Mouse (Mus musculus): ENCODE measurements around the gene Pnkd. TPM values are rescaled to one million over a fixed set of nuclear protein-coding genes. Genes with fewer than 3 reads are reported as not detected.
"Not testable (repeated sequence)": the region's sequence is repeated elsewhere in the genome, so short reads cannot be mapped to it uniquely, and the experiment has no call there.

Gene Pnkd
- polyA plus RNA-seq, 1 experiment from 2014 or later: 167 TPM

GRCm38 (mm10) chr1:74338013-74338412 is 53.3 kb downstream of the Pnkd start:
- Histone ChIP-seq H3K36me3 (ENCODE audit: control insufficient read depth, insufficient read depth, low read length) (no peaks in the 10 kb centered on the region), H3K27me3 (replicated peaks; ENCODE audit: control insufficient read depth, insufficient read depth, low read length) (no peaks in the 10 kb centered on the region), H3K27ac (ENCODE audit: low read depth, low read length) (no peak overlapping the region), H3K9me3 (ENCODE audit: control insufficient read depth, low read length) (no peaks in the 10 kb centered on the region), H3K4me3 (ENCODE audit: low read length) (no peak overlapping the region), H3K4me2 (ENCODE audit: low read length) (no peak overlapping the region), H3K9ac (ENCODE audit: low read depth, low read length) (no peak overlapping the region), H3K4me1 (ENCODE audit: control insufficient read depth, insufficient read depth, low read depth, low read length) (peaks cover 9% of the 10 kb centered on the region)
- no peak for ATAC-seq
- 89% methylated on average over 5 of the region's 5 CpGs for WGBS

GRCm38 (mm10) chr1:74338626-74339025 is 53.9 kb downstream of the Pnkd start:
- Histone ChIP-seq H3K4me1 (ENCODE audit: control insufficient read depth, insufficient read depth, low read depth, low read length) (peaks cover 3% of the 10 kb centered on the region), H3K36me3 (ENCODE audit: control insufficient read depth, insufficient read depth, low read length) (no peaks in the 10 kb centered on the region), H3K27me3 (replicated peaks; ENCODE audit: control insufficient read depth, insufficient read depth, low read length) (no peaks in the 10 kb centered on the region), H3K4me2 (ENCODE audit: low read length) (no peak overlapping the region), H3K4me3 (ENCODE audit: low read length) (no peak overlapping the region), H3K9me3 (ENCODE audit: control insufficient read depth, low read length) (no peaks in the 10 kb centered on the region), H3K9ac (ENCODE audit: low read depth, low read length) (no peak overlapping the region), H3K27ac (ENCODE audit: low read depth, low read length) (no peak overlapping the region)
- WGBS: 83% methylated on average over 4 of the region's 4 CpGs
- ATAC-seq: no peak

DNA sequence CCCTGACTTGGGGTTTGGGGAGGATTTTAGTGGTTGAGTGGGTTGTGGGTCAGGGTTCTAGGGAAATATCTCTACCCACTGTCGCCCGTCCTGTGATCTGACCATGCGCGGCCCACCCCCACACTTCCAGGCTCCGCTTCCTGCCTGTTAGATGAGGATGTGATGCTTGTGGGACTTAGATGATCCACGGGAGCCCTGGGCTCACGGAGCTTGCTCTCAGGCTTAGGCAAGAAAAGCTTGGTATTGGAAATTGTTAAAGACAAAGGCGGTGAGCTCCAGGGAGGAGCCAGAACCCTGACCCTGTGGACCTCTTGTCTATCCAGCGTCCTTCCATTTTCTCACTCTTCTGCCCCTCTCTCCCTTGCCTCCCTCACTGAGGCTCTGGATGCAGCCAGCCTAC is 55.2 kb downstream of the Pnkd start:
- no peak overlapping the region for H3K9ac ChIP-seq (ENCODE audit: low read depth, low read length)
- no peak overlapping the region for H3K4me2 ChIP-seq (ENCODE audit: low read length)
- H3K9me3 ChIP-seq (ENCODE audit: control insufficient read depth, low read length): no peaks in the 10 kb centered on the region
- no peaks in the 10 kb centered on the region for H3K36me3 ChIP-seq (ENCODE audit: control insufficient read depth, insufficient read depth, low read length)
- 89% methylated on average over 9 of the region's 9 CpGs for WGBS
- no peak overlapping the region for H3K27ac ChIP-seq (ENCODE audit: low read depth, low read length)
- no peaks in the 10 kb centered on the region for H3K27me3 ChIP-seq (replicated peaks; ENCODE audit: control insufficient read depth, insufficient read depth, low read length)
- H3K4me3 ChIP-seq (ENCODE audit: low read length): no peak overlapping the region
- ATAC-seq: no peak
- peaks cover 3% of the 10 kb centered on the region; the same call in 1 of the 2 replicates for H3K4me1 ChIP-seq (ENCODE audit: control insufficient read depth, insufficient read depth, low read depth, low read length)

GRCm38 (mm10) chr1:74340361-74340764 is 55.6 kb downstream of the Pnkd start:
- no peaks in the 10 kb centered on the region for H3K27me3 ChIP-seq (replicated peaks; ENCODE audit: control insufficient read depth, insufficient read depth, low read length)
- H3K9me3 ChIP-seq (ENCODE audit: control insufficient read depth, low read length): no peaks in the 10 kb centered on the region
- no peak overlapping the region for H3K4me2 ChIP-seq (ENCODE audit: low read length)
- H3K9ac ChIP-seq (ENCODE audit: low read depth, low read length): no peak overlapping the region
- WGBS: 71% methylated on average over 6 of the region's 6 CpGs
- H3K27ac ChIP-seq (ENCODE audit: low read depth, low read length): no peak overlapping the region
- peak; percentile 39; the same call in 1 of the 2 replicates for ATAC-seq
- no peaks in the 10 kb centered on the region for H3K36me3 ChIP-seq (ENCODE audit: control insufficient read depth, insufficient read depth, low read length)
- H3K4me1 ChIP-seq (ENCODE audit: control insufficient read depth, insufficient read depth, low read depth, low read length): peaks cover 3% of the 10 kb centered on the region; the same call in 1 of the 2 replicates
- H3K4me3 ChIP-seq (ENCODE audit: low read length): no peak overlapping the region

DNA sequence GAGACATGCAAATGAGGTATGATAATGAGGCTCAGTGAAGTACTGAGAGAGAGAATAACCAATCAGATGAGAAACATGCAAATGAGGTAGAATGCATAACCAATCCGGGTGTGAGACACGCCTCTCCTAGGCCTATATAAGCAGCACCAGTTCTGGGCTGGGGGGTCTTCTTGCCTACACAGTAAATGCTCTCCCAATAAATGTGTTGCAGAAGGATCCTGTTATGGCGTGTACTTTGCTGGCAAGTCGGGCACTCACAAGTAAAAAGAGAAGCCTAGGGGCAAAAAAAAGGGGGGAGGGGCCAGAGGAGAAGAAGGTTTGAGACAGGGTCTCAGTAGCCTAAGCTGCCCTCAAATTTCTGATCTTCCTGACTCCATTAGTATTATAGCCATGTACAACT is 56.3 kb downstream of the Pnkd start:
- H3K4me3 ChIP-seq (ENCODE audit: low read length); H3K27ac ChIP-seq (ENCODE audit: low read depth, low read length); H3K9ac ChIP-seq (ENCODE audit: low read depth, low read length); H3K4me2 ChIP-seq (ENCODE audit: low read length); ATAC-seq; H3K9me3 ChIP-seq (ENCODE audit: control insufficient read depth, low read length); H3K27me3 ChIP-seq (replicated peaks; ENCODE audit: control insufficient read depth, insufficient read depth, low read length); H3K36me3 ChIP-seq (ENCODE audit: control insufficient read depth, insufficient read depth, low read length); H3K4me1 ChIP-seq (ENCODE audit: control insufficient read depth, insufficient read depth, low read depth, low read length): not testable (repeated sequence)
- 91% methylated on average over 4 of the region's 4 CpGs for WGBS

- 91% methylated on average over 7 of the region's 7 CpGs for WGBS
- no peak overlapping the region for H3K4me2 ChIP-seq (ENCODE audit: low read length)
- no peak overlapping the region for H3K4me3 ChIP-seq (ENCODE audit: low read length)
- H3K36me3 ChIP-seq (ENCODE audit: control insufficient read depth, insufficient read depth, low read length): no peaks in the 10 kb centered on the region
- no peak for ATAC-seq
- no peak overlapping the region for H3K9ac ChIP-seq (ENCODE audit: low read depth, low read length)
- peaks cover 3% of the 10 kb centered on the region; the same call in 1 of the 2 replicates for H3K4me1 ChIP-seq (ENCODE audit: control insufficient read depth, insufficient read depth, low read depth, low read length)
- H3K27ac ChIP-seq (ENCODE audit: low read depth, low read length): no peak overlapping the region
- H3K9me3 ChIP-seq (ENCODE audit: control insufficient read depth, low read length): no peaks in the 10 kb centered on the region
- no peaks in the 10 kb centered on the region for H3K27me3 ChIP-seq (replicated peaks; ENCODE audit: control insufficient read depth, insufficient read depth, low read length)
These were observed 57.2 kb downstream of the Pnkd start for GRCm38 (mm10) chr1:74341898-74342297.

DNA sequence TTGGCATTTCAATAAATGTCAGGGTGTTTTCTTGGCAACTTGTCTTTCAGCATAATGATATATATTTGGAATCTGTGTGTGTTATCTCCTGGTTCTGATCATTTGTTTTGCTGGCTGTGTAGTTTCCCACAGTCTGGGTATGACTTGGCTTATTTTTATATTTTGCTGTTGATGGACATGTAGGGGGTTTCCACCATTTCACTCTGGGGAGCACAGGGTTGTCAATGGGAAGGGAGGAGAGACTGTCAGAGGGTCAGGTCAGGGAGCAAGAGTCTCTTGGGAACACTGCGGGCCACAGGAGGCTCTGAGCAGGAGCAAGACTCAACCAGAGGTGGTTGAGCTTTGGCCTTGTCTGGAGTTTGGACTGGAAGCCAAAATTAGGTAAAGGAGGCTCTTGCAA is 57.6 kb downstream of the Pnkd start:
- 100% methylated on average over 1 of the region's 1 CpGs for WGBS
- H3K4me1 ChIP-seq (ENCODE audit: control insufficient read depth, insufficient read depth, low read depth, low read length): peaks cover 3% of the 10 kb centered on the region; the same call in 1 of the 2 replicates
- ATAC-seq: no peak
- H3K9me3 ChIP-seq (ENCODE audit: control insufficient read depth, low read length): no peaks in the 10 kb centered on the region
- no peak overlapping the region for H3K4me3 ChIP-seq (ENCODE audit: low read length)
- no peak overlapping the region for H3K9ac ChIP-seq (ENCODE audit: low read depth, low read length)
- H3K27ac ChIP-seq (ENCODE audit: low read depth, low read length): no peak overlapping the region
- no peaks in the 10 kb centered on the region for H3K36me3 ChIP-seq (ENCODE audit: control insufficient read depth, insufficient read depth, low read length)
- no peaks in the 10 kb centered on the region for H3K27me3 ChIP-seq (replicated peaks; ENCODE audit: control insufficient read depth, insufficient read depth, low read length)
- H3K4me2 ChIP-seq (ENCODE audit: low read length): no peak overlapping the region

DNA sequence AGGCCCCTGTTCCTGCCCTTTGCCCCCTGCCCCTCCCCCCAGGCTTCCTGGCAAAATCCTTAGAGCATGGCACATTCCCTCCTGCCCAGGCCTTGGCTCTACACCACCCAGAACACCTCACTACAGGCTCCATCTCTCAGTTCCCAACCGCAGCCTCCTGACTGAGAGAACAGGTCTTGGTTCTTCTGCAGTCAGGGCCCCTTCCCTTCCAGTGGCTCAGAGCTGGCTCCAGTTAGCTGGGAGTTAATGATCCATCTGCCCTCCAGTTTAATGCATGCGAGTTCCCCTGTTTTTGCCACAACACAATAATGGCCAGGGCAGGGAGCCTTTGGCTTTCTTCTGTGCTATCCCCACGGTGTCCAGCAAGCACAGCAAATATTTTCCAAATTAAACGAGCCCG is 58.4 kb downstream of the Pnkd start:
- no peaks in the 10 kb centered on the region for H3K27me3 ChIP-seq (replicated peaks; ENCODE audit: control insufficient read depth, insufficient read depth, low read length)
- no peaks in the 10 kb centered on the region for H3K36me3 ChIP-seq (ENCODE audit: control insufficient read depth, insufficient read depth, low read length)
- no peak overlapping the region for H3K4me2 ChIP-seq (ENCODE audit: low read length)
- WGBS: 42% methylated on average over 5 of the region's 5 CpGs
- no peak overlapping the region for H3K9ac ChIP-seq (ENCODE audit: low read depth, low read length)
- no peak overlapping the region for H3K27ac ChIP-seq (ENCODE audit: low read depth, low read length)
- no peak for ATAC-seq
- no peak overlapping the region for H3K4me3 ChIP-seq (ENCODE audit: low read length)
- no peaks in the 10 kb centered on the region for H3K9me3 ChIP-seq (ENCODE audit: control insufficient read depth, low read length)
- H3K4me1 ChIP-seq (ENCODE audit: control insufficient read depth, insufficient read depth, low read depth, low read length): peaks cover 3% of the 10 kb centered on the region; the same call in 1 of the 2 replicates

- Histone ChIP-seq H3K4me2 (ENCODE audit: low read length) (no peak overlapping the region), H3K27me3 (replicated peaks; ENCODE audit: control insufficient read depth, insufficient read depth, low read length) (no peaks in the 10 kb centered on the region), H3K9ac (ENCODE audit: low read depth, low read length) (no peak overlapping the region), H3K4me1 (ENCODE audit: control insufficient read depth, insufficient read depth, low read depth, low read length) (peaks cover 3% of the 10 kb centered on the region; the same call in 1 of the 2 replicates), H3K9me3 (ENCODE audit: control insufficient read depth, low read length) (no peaks in the 10 kb centered on the region), H3K4me3 (ENCODE audit: low read length) (no peak overlapping the region), H3K36me3 (ENCODE audit: control insufficient read depth, insufficient read depth, low read length) (peaks cover 3% of the 10 kb centered on the region; the same call in 1 of the 2 replicates), H3K27ac (ENCODE audit: low read depth, low read length) (no peak overlapping the region)
- no peak for ATAC-seq
- 63% methylated on average over 9 of the region's 11 CpGs for WGBS
These were observed 59.6 kb downstream of the Pnkd start for GRCm38 (mm10) chr1:74344163-74344916.
